Mouse (Mus musculus): Measurements from ENCODE around the gene Olfr102. TPM values are rescaled to one million over a fixed set of nuclear protein-coding genes. Genes with fewer than 3 reads are reported as not detected.
A peak's percentile ranks its signal among the peaks of the same experiment; 100 is the strongest.

Olfr102 gene
- polyA plus RNA-seq (2016; fragmentation: Nextera tagmentation; extraction: Ambion mirVana) = not detected in 2 replicates

DNA sequence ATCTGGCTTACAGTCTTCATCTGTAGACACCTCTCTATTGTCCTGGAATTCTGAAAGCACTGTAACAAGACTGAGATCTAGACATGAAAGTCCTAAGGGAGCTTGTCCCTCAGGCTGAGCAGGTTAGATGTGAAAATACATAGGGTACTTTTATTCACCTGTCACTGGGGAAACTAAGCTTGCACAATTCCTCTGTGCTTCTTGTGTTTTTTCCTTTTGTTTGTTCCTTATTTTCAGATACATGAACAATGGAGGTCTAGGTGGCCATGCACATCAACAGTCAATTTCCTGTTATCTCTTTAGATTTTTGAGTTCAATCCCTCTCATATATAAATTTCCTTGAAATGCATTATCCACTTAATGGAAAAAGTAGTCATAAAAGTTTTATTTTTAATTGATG is at the start of gene Olfr102:
Olfr102 (minus strand) TSS at position 101 of the 400 bp plus-strand sequence.
- Histone ChIP-seq H3K9me3 (replicated peaks) (no peaks in the 10 kb centered on the region; the same call in 1 of the 2 replicates), H3K4me3 (no peak within 1 kb of the TSS), H3K4me1 (no peaks in the 10 kb centered on the region), H3K27ac (no peak within 1 kb of the TSS), H3K36me3 (no peaks in the 10 kb centered on the region), H3K27me3 (ENCODE audit: low read depth, poor library complexity, severe bottlenecking) (no peaks in the 10 kb centered on the region)
- no peak for DNase-seq (ENCODE audit: low spot score)

DNA sequence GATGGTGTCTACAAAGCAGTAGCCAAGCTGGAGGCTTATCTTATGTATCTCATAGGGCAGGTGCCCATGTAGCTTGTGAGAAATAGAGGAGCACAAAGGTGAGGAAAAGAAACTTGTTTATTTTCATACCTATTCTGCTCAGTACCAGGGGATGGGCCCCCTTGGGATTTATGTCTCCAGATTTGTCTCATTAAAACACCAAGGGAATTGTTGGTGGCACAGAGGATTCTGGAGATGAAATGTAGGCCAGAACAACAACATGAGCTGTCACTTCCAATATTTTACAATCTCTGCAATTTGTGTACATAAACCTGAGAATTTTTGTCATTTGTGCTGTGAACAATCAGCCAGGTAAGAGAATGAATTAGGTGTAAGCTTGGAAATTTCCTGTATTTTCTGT is 42.4 kb upstream of the Olfr102 start, which contains the start of gene Olfr104-ps:
Olfr104-ps (plus strand) TSS at position 301 of the 400 bp plus-strand sequence.
- H3K4me1 ChIP-seq = no peaks in the 10 kb centered on the region
- H3K36me3 ChIP-seq = no peaks in the 10 kb centered on the region

DNA sequence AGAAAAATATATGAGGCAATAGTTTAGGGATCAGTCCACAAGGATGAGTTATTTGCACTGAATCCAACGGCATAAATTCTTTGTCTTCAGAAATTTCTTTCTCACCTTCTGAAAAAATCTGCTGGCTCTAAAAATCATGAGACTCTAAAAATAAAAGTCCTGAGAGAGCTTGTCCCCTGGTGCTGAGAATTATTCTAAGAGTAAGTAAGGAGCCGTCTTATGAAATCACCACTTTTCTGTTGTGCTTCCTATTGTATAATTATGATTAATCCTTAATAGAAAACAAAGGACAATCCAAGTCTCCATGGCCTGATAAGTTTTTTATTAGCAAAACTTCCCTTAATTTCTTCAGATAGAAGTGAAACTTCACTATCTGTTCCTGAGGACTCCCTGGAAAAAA is 22.7 kb upstream of the Olfr102 start, which contains the start of gene Olfr103:
Olfr103 (minus strand) TSS at position 101 of the 400 bp plus-strand sequence.
- whole genome bisulfite sequencing = 94% methylated on average over 2 of the region's 2 CpGs
- no peak for DNase-seq (ENCODE audit: low spot score)
- Histone ChIP-seq H3K4me3 (no peak within 1 kb of the TSS), H3K27ac (no peak within 1 kb of the TSS), H3K9me3 (replicated peaks) (no peaks in the 10 kb centered on the region), H3K36me3 (no peaks in the 10 kb centered on the region), H3K27me3 (ENCODE audit: low read depth, poor library complexity, severe bottlenecking) (no peaks in the 10 kb centered on the region), H3K4me1 (no peaks in the 10 kb centered on the region)

More for the DNA sequence above, 42.4 kb upstream of the Olfr102 start, which contains the start of gene Olfr104-ps:
- Histone ChIP-seq H3K27ac (no peak within 1 kb of the TSS), H3K4me3 (no peak within 1 kb of the TSS), H3K27me3 (ENCODE audit: low read depth, poor library complexity, severe bottlenecking) (no peaks in the 10 kb centered on the region), H3K9me3 (replicated peaks) (no peaks in the 10 kb centered on the region)
- no peak for DNase-seq (ENCODE audit: low spot score)

DNA sequence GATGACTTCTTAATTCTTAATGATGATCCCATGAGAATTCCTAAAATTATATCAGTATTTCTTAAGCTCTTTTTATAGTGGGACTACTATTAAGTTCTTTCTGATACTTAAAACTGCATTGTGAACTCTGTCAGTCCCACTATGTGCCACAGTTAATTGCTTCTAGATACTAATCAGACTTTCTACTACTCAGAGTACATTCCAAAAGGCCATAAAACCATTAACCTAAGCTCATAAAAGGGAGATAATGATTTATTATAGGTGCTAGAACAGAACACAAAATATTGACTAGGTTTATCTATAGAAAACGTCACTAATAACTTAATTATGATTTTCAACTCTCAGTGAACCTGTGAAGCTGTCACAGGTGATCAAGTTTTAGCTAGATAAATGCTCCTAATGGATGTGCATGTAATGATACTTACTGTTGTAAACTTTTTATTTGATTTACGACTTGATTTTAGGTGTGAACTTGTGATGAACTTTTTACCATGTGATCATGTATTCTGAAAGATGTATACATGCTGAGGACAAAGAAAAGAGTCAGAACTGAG is 6.6 kb downstream of the Olfr102 start:
- Histone ChIP-seq H3K4me3 (no peak overlapping the region), H3K9me3 (replicated peaks) (no peaks in the 10 kb centered on the region), H3K36me3 (no peaks in the 10 kb centered on the region), H3K27ac (no peak overlapping the region), H3K4me1 (no peaks in the 10 kb centered on the region), H3K27me3 (ENCODE audit: low read depth, poor library complexity, severe bottlenecking) (no peaks in the 10 kb centered on the region)
- no peak for DNase-seq (ENCODE audit: low spot score)
- 48% methylated on average over 2 of the region's 2 CpGs for WGBS

DNA sequence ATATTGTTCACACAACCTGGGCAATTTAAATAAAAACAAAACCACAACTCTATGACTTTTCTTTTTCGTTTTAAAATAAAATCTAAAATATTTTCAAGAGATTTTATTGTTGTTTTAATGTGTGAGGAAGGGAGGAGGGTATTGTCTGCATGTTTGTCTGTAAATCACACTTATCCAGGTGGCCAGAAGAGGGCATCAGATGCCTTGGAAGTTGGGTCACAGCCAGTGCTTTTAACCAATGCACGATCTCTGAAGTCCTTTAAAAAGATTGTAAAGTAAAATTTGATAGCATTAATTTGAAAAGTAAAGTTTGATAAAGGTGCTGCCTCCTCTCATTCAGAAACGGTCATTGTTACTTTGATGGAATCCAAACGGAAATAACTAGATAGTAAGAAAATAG is 8.4 kb downstream of the Olfr102 start:
- 46% methylated on average over 4 of the region's 4 CpGs for WGBS
- Histone ChIP-seq H3K4me3 (no peak overlapping the region), H3K27ac (no peak overlapping the region), H3K36me3 (no peaks in the 10 kb centered on the region), H3K4me1 (no peaks in the 10 kb centered on the region), H3K27me3 (ENCODE audit: low read depth, poor library complexity, severe bottlenecking) (no peaks in the 10 kb centered on the region), H3K9me3 (replicated peaks) (no peaks in the 10 kb centered on the region)
- no peak for DNase-seq (ENCODE audit: low spot score)

DNA sequence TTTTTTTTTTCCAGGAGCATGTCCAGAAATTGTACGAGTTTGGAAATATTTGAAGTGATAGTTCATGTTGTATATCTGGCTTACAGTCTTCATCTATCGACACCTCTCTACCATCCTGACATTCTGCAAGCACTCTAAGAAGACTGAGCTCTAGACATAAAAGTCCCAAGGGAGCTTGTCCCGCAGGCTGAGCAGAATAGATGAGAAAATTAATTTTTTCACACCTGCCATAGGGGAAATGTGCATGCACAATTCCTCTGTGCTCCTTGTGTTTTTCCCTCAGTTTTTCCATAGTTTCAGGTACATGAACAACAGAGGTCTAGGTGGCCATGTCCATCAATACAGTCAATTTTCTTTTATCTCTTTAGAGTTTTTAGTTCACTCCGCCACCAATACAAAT is 12.6 kb downstream of the Olfr102 start, which contains the start of gene Olfr101:
Olfr101 (minus strand) TSS at position 101 of the 400 bp plus-strand sequence.
- WGBS = 89% methylated on average over 4 of the region's 4 CpGs
- H3K36me3 ChIP-seq = no peaks in the 10 kb centered on the region
- no peaks in the 10 kb centered on the region for H3K9me3 ChIP-seq (replicated peaks)
- DNase-seq (ENCODE audit: low spot score) = no peak
- no peak within 1 kb of the TSS for H3K27ac ChIP-seq
- no peaks in the 10 kb centered on the region for H3K27me3 ChIP-seq (ENCODE audit: low read depth, poor library complexity, severe bottlenecking)
- H3K4me1 ChIP-seq = no peaks in the 10 kb centered on the region
- no peak within 1 kb of the TSS for H3K4me3 ChIP-seq

DNA sequence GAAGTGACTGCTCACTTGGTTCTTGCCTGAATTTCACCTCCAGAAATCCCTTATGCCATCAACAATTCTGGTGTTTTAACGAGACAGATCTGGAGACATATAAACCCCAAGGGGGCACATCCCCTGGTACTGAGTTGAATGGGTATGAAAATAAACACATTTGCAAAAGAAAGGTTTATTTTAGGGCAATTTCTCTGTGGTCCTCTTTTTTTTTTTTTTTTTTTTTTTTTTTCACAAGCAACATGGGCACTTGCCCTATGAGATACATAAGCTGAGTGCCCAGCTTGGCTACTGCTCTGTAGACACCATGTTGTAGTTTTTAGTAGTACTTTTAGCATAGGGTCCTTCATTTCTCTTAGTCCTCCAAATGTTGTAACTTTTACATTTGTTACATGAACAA is 33.5 kb downstream of the Olfr102 start, which contains the start of gene Olfr99:
Olfr99 (minus strand) TSS at position 101 of the 400 bp plus-strand sequence.
- H3K4me1 ChIP-seq = no peaks in the 10 kb centered on the region
- H3K27ac ChIP-seq = no peak within 1 kb of the TSS
- H3K36me3 ChIP-seq = no peaks in the 10 kb centered on the region
- no peak within 1 kb of the TSS for H3K4me3 ChIP-seq
- no peaks in the 10 kb centered on the region for H3K9me3 ChIP-seq (replicated peaks)
- H3K27me3 ChIP-seq (ENCODE audit: low read depth, poor library complexity, severe bottlenecking) = no peaks in the 10 kb centered on the region
- DNase-seq (ENCODE audit: low spot score) = no peak
- 88% methylated on average over 1 of the region's 1 CpGs for WGBS

DNA sequence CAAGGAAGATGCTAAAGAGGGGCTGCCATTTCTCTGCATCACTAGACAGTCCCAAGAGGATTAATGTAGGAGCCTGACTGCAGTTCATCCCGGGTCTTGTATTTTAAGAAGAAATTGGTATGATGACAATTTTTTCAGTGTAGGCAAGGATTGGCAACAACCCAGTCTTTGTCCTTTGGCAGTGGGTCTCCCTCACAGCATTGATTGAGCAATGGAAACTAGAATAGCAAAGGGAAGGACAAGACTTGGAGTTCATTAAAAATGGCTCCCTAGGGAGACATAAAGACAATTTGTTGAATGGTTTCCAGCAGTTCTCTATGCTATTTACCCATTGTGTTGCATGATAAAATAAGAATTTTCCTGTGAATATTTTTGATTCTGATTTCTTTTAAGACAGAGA is 36.5 kb downstream of the Olfr102 start:
- 87% methylated on average over 1 of the region's 1 CpGs for WGBS
- H3K9me3 ChIP-seq (replicated peaks) = no peaks in the 10 kb centered on the region
- no peak for DNase-seq (ENCODE audit: low spot score)
- no peaks in the 10 kb centered on the region for H3K27me3 ChIP-seq (ENCODE audit: low read depth, poor library complexity, severe bottlenecking)
- no peaks in the 10 kb centered on the region for H3K36me3 ChIP-seq
- no peak overlapping the region for H3K4me3 ChIP-seq
- H3K27ac ChIP-seq = no peak overlapping the region
- no peaks in the 10 kb centered on the region for H3K4me1 ChIP-seq

DNA sequence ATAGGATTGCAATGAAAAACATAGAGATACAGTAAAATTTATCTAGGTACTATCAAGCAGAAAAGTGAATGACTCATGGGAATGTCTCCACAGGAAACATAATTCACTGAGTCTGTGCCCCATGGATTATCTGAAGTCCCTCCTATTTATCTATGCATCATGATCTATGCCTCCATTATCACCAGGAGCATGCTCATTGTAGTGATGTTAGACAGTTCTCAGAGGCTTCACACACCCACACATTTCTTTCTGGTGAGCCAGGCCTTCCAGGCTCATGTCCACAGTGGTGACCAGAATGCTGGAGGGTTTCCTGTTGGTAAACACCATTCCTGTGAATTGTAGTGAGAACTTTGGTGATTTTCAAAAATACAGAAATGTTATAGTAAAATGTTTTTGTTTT is 40.3 kb downstream of the Olfr102 start:
- Histone ChIP-seq H3K27me3 (ENCODE audit: low read depth, poor library complexity, severe bottlenecking) (no peaks in the 10 kb centered on the region), H3K4me1 (no peaks in the 10 kb centered on the region), H3K36me3 (no peaks in the 10 kb centered on the region), H3K9me3 (replicated peaks) (no peaks in the 10 kb centered on the region), H3K27ac (no peak overlapping the region), H3K4me3 (no peak overlapping the region)
- no peak for DNase-seq (ENCODE audit: low spot score)

DNA sequence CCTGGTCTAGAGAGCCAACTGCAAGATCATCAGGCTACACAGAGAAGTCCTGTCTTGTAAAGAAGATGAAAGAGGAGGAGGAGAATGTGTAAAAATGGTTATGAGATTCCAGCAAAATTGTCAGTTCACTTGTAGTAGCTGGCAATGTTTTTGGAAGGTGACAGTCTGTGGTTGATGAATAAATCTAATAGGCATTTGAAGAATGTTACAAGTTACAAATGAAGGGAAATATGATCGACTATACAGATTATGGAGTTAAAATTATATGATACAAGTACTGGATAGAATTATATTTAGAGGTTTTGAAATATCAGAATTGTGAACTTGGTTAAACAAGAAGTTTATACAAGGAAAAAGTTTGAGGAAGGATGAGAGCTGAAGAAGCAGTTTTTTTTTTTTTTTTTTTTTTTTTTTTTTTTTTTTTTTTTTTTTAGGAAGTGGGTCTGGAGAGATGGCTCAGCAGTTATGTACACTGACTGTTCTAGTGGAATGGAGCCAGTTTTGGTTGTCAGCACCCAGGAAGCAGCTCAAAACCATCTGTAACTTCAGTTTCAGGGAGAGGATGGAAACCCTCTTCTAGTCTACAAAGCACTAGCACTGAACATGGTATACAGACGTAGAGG is 41.1 kb downstream of the Olfr102 start:
- Histone ChIP-seq H3K4me3 (no peak overlapping the region), H3K9me3 (replicated peaks) (no peaks in the 10 kb centered on the region), H3K36me3 (no peaks in the 10 kb centered on the region), H3K27me3 (ENCODE audit: low read depth, poor library complexity, severe bottlenecking) (peaks cover 7% of the 10 kb centered on the region), H3K27ac (no peak overlapping the region), H3K4me1 (no peaks in the 10 kb centered on the region)
- 87% methylated on average over 2 of the region's 2 CpGs for WGBS
- no peak for DNase-seq (ENCODE audit: low spot score)

DNA sequence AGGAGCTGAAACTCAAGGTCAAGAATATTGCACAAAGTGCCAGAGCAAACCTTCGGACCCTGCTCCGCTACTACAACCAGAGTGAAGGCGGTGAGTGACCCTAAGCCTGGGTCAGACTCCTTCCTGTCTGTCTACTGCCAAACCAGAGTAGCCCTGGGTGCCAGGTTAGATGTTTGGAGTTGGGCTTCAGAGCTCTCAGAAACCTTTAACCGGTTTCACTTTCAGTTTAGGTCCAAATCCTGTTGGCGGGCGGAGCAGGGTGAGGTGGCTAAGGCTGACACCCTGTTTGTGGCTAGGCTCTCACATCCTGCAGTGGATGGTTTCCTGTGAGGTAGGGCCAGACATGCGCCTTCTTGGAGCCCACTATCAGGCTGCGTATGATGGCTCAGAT is 46.2 kb downstream of the Olfr102 start:
- WGBS = 59% methylated on average over 8 of the region's 8 CpGs
- no peak for DNase-seq (ENCODE audit: low spot score)
- Histone ChIP-seq H3K27me3 (ENCODE audit: low read depth, poor library complexity, severe bottlenecking) (peaks cover 12% of the 10 kb centered on the region), H3K4me1 (0 out of 2 replicates have a peak, but pooled peaks cover 2% of the 10 kb centered on the region), H3K4me3 (peak overlapping the region; percentile 59), H3K27ac (no peak overlapping the region), H3K9me3 (replicated peaks) (no peaks in the 10 kb centered on the region), H3K36me3 (no peaks in the 10 kb centered on the region)

DNA sequence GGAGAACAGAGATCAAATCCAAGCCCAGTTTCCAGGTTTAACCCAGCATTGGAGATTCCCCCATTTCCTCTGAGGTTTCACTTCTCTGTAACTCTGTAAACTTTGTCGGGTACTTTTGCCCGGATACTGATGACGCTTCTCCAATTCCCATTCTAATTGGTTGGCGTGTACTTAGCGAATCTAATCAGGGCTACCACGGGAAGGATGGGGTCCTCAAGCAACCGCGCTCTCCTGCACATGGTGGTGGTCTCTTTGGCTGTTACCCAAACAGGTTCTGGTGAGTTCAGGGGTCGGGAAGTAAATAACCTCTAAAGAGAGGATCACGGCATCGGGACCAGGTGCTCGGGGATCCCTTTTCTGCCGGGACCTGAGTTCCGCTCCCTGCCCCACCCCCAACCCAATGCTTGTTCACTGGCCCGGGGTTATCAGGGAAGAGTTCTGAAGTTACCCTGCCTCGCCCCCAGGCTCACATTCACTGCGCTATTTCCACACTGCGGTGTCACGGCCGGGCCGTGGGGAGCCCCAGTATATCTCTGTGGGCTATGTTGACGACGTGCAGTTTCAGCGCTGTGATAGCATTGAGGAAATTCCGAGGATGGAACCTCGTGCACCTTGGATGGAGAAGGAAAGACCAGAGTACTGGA is 46.7 kb downstream of the Olfr102 start, which contains the start of gene H2-M3:
H2-M3 (plus strand) TSS at position 163 of the 644 bp plus-strand sequence.
- no peaks in the 10 kb centered on the region for H3K36me3 ChIP-seq
- 0 out of 2 replicates have a peak, but pooled peaks cover 2% of the 10 kb centered on the region for H3K4me1 ChIP-seq
- no peaks in the 10 kb centered on the region for H3K9me3 ChIP-seq (replicated peaks)
- 4% methylated on average over 26 of the region's 26 CpGs for WGBS
- H3K4me3 ChIP-seq = peak within 1 kb of the TSS; percentile 59
- DNase-seq (ENCODE audit: low spot score) = peak; percentile 82
- peak within 1 kb of the TSS; percentile 30; the same call in 1 of the 2 replicates for H3K27ac ChIP-seq
- peaks cover 12% of the 10 kb centered on the region for H3K27me3 ChIP-seq (ENCODE audit: low read depth, poor library complexity, severe bottlenecking)

DNA sequence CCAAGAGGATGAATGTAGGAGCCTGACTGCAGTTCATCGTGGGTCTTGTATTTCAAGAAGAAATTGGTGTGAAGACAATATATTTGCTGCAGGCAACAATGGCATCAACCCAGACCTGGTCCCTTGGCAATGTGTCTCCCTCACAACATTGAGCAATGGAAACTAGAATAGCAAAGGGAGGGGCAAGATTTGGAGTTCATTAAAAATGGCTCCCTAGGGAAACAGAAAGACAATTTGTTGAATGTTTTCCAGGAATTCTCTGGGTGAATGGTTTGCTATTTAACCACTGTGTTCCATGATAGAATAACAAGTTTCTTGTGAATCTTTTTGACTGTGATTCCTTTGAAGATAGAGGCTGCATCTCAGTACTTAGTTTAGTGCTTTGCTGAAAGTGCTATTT is 53.2 kb downstream of the Olfr102 start, which contains the start of gene Olfr98:
Olfr98 (minus strand) TSS at position 124 of the 400 bp plus-strand sequence.
- Histone ChIP-seq H3K27me3 (ENCODE audit: low read depth, poor library complexity, severe bottlenecking) (no peaks in the 10 kb centered on the region), H3K27ac (no peak within 1 kb of the TSS), H3K9me3 (replicated peaks) (no peaks in the 10 kb centered on the region), H3K4me1 (no peaks in the 10 kb centered on the region), H3K4me3 (no peak within 1 kb of the TSS), H3K36me3 (no peaks in the 10 kb centered on the region)
- no peak for DNase-seq (ENCODE audit: low spot score)
- WGBS = 85% methylated on average over 1 of the region's 1 CpGs

Measured in limb, embryonic 10.5 days (tissue).